Mouse (Mus musculus): ENCODE results near the gene Ceacam15.

DNA sequence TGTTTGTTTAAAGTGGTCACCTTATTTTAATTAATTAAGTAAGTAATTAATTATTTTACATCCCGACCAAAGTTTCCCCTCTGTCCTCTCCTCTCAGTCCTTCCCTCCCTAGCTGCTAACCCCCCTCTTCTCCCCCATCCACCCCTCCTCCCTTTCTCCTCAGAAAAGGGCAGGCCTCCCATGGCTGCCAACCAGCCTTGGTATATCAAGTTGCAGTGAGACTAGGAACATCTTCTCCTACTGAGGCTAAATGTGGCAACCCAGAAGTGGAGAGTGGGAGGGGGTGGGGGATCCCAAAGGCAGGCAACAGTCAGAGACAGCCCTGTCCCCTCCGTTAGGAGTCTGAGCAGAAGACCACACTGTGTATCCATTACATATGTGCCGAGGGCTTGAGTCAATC is 40.4 kb downstream of the Ceacam15 start:
- TF ChIP-seq POLR2A (IDR thresholded peaks at IDR 0.05; ENCODE audit: low read depth, low read length) (no peak), CTCF (IDR thresholded peaks at IDR 0.05; ENCODE audit: borderline replicate concordance, insufficient read depth, low read length) (no peak)

All from embryonic fibroblast, embryonic 13.5 days (primary cell).